Mouse (Mus musculus): ENCODE results near the gene Arf6. TPM values are rescaled to one million over a fixed set of nuclear protein-coding genes. Genes with fewer than 3 reads are reported as not detected.

Arf6 gene
- polyA plus RNA-seq (2021; fragmentation: Nextera tagmentation): 12.3 and 63.9 TPM in 2 replicates
- long read RNA-seq, experiment 1, partial matches to known transcripts: 0 of 6 reads
- long read RNA-seq, experiment 1, other reads (novel, unspliced or antisense): 4 of 6 reads
- long read RNA-seq, experiment 2, partial matches to known transcripts: 0 of 19 reads
- long read RNA-seq, experiment 2, other reads (novel, unspliced or antisense): 19 of 19 reads

GRCm38 (mm10) chr12:69371854-69372671, at the start of gene Arf6, which contains the start of gene Gm9887:
Gene Arf6, plus strand, starts transcription at chr12:69372150.
Gene Gm9887, minus strand, starts transcription at chr12:69372458.

GRCm38 (mm10) chr12:69356546-69357299, 15.2 kb upstream of the Arf6 start, which contains the start of gene Nemf:
Gene Nemf, minus strand, starts transcription at chr12:69357165.

Other genes with a start within 250 kb of the Arf6 start
- gene Rps29, start 213.0 kb upstream of the Arf6 start, polyA plus RNA-seq (2021; fragmentation: Nextera tagmentation): 6,173 and 6,944 TPM in 2 replicates
- gene Lrr1, start 203.3 kb upstream of the Arf6 start, polyA plus RNA-seq (2021; fragmentation: Nextera tagmentation): not detected in 2 replicates
- 698 and 733 TPM in 2 replicates for gene Rpl36al, start 188.1 kb upstream of the Arf6 start, polyA plus RNA-seq (2021; fragmentation: Nextera tagmentation)
- 29.5 and 31.1 TPM in 2 replicates for gene Mgat2, start 188.0 kb upstream of the Arf6 start, polyA plus RNA-seq (2021; fragmentation: Nextera tagmentation)
- 3.1 and 5.5 TPM in 2 replicates for gene Gm49383, start 175.0 kb upstream of the Arf6 start, polyA plus RNA-seq (2021; fragmentation: Nextera tagmentation)
- 3.8 and 5.0 TPM in 2 replicates for gene Dnaaf2, start 173.7 kb upstream of the Arf6 start, polyA plus RNA-seq (2021; fragmentation: Nextera tagmentation)
- 1.1 and 3.3 TPM in 2 replicates for gene Gm49384, start 167.9 kb upstream of the Arf6 start, polyA plus RNA-seq (2021; fragmentation: Nextera tagmentation)
- gene Pole2, start 144.0 kb upstream of the Arf6 start, polyA plus RNA-seq (2021; fragmentation: Nextera tagmentation): 0.20 and 0.32 TPM in 2 replicates
- 24.6 and 28.6 TPM in 2 replicates for gene Klhdc1, start 131.0 kb upstream of the Arf6 start, polyA plus RNA-seq (2021; fragmentation: Nextera tagmentation)
- gene Klhdc2, start 75.5 kb upstream of the Arf6 start, polyA plus RNA-seq (2021; fragmentation: Nextera tagmentation): 84.6 and 172 TPM in 2 replicates
- 23.1 and 26.5 TPM in 2 replicates for gene Nemf, start 15.0 kb upstream of the Arf6 start, polyA plus RNA-seq (2021; fragmentation: Nextera tagmentation)
- gene Gm9887, start 308 bp downstream of the Arf6 start, polyA plus RNA-seq (2021; fragmentation: Nextera tagmentation): 0.85 and 3.1 TPM in 2 replicates
- 31.8 and 35.8 TPM in 2 replicates for gene Vcpkmt, start 210.9 kb downstream of the Arf6 start, polyA plus RNA-seq (2021; fragmentation: Nextera tagmentation)